9 mouse cellular contexts compared by ENCODE assay signal in the genomic region with DNA sequence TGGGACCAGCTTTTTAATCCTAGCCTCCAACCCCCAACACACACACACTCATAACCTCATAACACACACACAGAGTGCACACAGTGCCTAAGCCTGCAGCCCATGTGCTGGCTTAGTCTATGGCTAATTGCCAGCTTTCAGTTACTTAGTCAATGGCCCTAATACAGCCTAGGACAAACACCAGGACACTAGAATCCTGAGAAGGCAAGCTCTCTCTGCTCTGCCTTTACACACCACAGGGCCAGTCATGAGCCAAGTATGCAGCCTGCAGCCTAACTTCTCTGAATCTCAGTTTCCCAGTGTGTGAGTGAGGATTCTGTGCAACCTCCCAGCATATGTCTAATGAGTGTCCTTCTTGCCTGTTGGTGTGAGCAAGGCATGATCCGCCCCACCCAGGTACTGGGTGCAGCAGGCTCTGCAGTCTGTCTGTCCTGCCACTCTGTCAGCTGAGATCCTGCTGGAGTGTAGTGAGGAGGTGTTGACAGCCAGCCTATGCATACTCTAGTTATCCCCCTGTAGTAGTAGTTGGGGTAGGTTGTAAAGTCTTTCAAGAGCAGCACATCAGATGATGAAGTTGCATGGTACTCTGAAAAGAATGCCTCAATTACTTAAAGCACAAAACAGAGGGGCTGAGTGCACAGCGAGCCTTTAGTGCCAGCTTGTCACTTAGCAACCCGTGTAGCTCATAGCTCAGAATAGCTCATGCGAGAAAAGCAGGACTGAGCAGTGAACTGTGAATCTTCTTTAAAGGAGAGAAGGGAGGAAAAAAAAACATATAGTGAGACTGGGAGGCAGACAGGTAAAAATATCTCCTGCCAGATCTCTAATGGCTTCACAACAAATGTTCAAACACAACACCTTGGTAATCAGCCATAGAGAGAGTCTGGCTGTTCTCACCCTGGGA. TPM values are rescaled to one million over a fixed set of nuclear protein-coding genes. Genes with fewer than 3 reads are reported as not detected.
DNase-seq lines count a peak whose midpoint lies in the region; ATAC-seq and TF ChIP-seq lines count a peak whose summit lies in the region.
"Had no signal": no experiment of that assay in that cellular context is flagged by ENCODE, and none has a peak within 500 bp of the region (broad histone marks: within the 10 kb centered on the region; RNA-seq: fewer than 3 reads in every experiment).

No protein-coding gene starts in this region.

- peak; percentile 64 to 66 for DNase-seq in cerebellum, postnatal 10 days
- no peak for DNase-seq in cerebellum, postnatal 4 days (ENCODE audit: low spot score in 2 of 2)
- peak; percentile 62 for DNase-seq in embryo, embryonic 10.5 days (ENCODE audit: low spot score)
- peak; percentile 76 for DNase-seq in hindbrain, postnatal 0 days (ENCODE audit: low spot score)
- DNase-seq in c-Kit-positive CD71-positive TER-119-positive erythroid progenitor cells, embryonic 14.5 days (ENCODE audit: low spot score) = no peak
- DNase-seq in gastrocnemius, postnatal 14 days = no peak

- H3K36me3 ChIP-seq in hindbrain, postnatal 0 days (ENCODE audit: insufficient read depth, low read length) = no peaks in the 10 kb centered on the region
- H3K36me3 ChIP-seq in midbrain, embryonic 13.5 days = no peaks in the 10 kb centered on the region

- peaks cover 33% of the 10 kb centered on the region for H3K4me1 ChIP-seq in hindbrain, postnatal 0 days (ENCODE audit: insufficient read depth, low read length)
- H3K4me1 ChIP-seq in midbrain, embryonic 13.5 days (replicated peaks) = peaks cover 35% of the 10 kb centered on the region

- H3K9ac ChIP-seq in hindbrain, postnatal 0 days (replicated peaks; ENCODE audit: low read length) = no peak overlapping the region
- H3K9ac ChIP-seq in midbrain, embryonic 13.5 days (replicated peaks) = no peak overlapping the region; the same call in 1 of the 2 replicates

- peak; percentile 60 for ATAC-seq in hindbrain, postnatal 0 days
- ATAC-seq in midbrain, embryonic 13.5 days = peak; percentile 71
- ATAC-seq in megakaryocyte progenitor cell, adult 5-6 weeks (replicated peaks; ENCODE audit: poor library complexity) = no peak

- no peaks in the 10 kb centered on the region for H3K9me3 ChIP-seq in hindbrain, postnatal 0 days (ENCODE audit: low read length)
- no peaks in the 10 kb centered on the region for H3K9me3 ChIP-seq in midbrain, embryonic 13.5 days

- 18% methylated on average over 4 of the region's 4 CpGs for WGBS in hindbrain, postnatal 0 days
- WGBS in midbrain, embryonic 13.5 days = 15% methylated on average over 4 of the region's 4 CpGs

- peak overlapping the region; percentile 34; the same call in 1 of the 2 replicates for H3K27ac ChIP-seq in hindbrain, postnatal 0 days
- H3K27ac ChIP-seq in midbrain, embryonic 13.5 days = peak overlapping the region; percentile 67

- no peak overlapping the region for H3K4me3 ChIP-seq in hindbrain, postnatal 0 days (ENCODE audit: low read length)
- H3K4me3 ChIP-seq in midbrain, embryonic 13.5 days (replicated peaks) = no peak overlapping the region
- H3K4me3 ChIP-seq: myocyte had no signal

- no peak for TF ChIP-seq CTCF in hindbrain, postnatal 0 days (IDR thresholded peaks at IDR 0.05; ENCODE audit: low read depth)

- H3K4me2 ChIP-seq in hindbrain, postnatal 0 days (ENCODE audit: low read depth, low read length) = no peak overlapping the region
- H3K4me2 ChIP-seq in midbrain, embryonic 13.5 days (replicated peaks) = no peak overlapping the region

- no peaks in the 10 kb centered on the region for H3K27me3 ChIP-seq in hindbrain, postnatal 0 days (ENCODE audit: insufficient read depth, low read length)
- no peaks in the 10 kb centered on the region for H3K27me3 ChIP-seq in midbrain, embryonic 13.5 days

- intact Hi-C loops in gastrocnemius, postnatal 14 days (cut with DNase I; ENCODE audit: low total_unique reads) = no loop called here

RNA-seq across cellular contexts. Expression of gene Slc6a17, which starts 12.1 kb away (rescaled TPM):
- total RNA-seq in hindbrain, postnatal 0 days (2014; rRNA removed) = 66.3 and 71.8 TPM in 2 replicates
- 18.9 and 20.6 TPM in 2 replicates for polyA plus RNA-seq in hindbrain, postnatal 0 days (2015; fragmentation: Nextera tagmentation; extraction: Ambion mirVana)
- 6.0 and 13.4 TPM in 2 replicates for polyA plus RNA-seq in midbrain, embryonic 13.5 days (2015; fragmentation: Nextera tagmentation; extraction: Ambion mirVana)
- total RNA-seq in gastrocnemius, postnatal 14 days (2021) = under 1 TPM; 0.55 to 0.60 TPM
- total RNA-seq in megakaryocyte progenitor cell, adult 5-6 weeks (2015) = not detected in 2 replicates
- total RNA-seq in megakaryocyte progenitor cell, adult 5-6 weeks (2017) = not detected in 2 replicates

RNA-seq across cellular contexts. Expression of gene Kcnc4, which starts 46.4 kb away (rescaled TPM):
- 42.6 and 44.3 TPM in 2 replicates for total RNA-seq in hindbrain, postnatal 0 days (2014; rRNA removed)
- 13.3 and 16.6 TPM in 2 replicates for polyA plus RNA-seq in hindbrain, postnatal 0 days (2015; fragmentation: Nextera tagmentation; extraction: Ambion mirVana)
- 1.4 and 1.8 TPM in 2 replicates for polyA plus RNA-seq in midbrain, embryonic 13.5 days (2015; fragmentation: Nextera tagmentation; extraction: Ambion mirVana)
- 10 to 100 TPM; 49.3 to 51.9 TPM for total RNA-seq in gastrocnemius, postnatal 14 days (2021)
- not detected in 2 replicates for total RNA-seq in megakaryocyte progenitor cell, adult 5-6 weeks (2015)
- total RNA-seq in megakaryocyte progenitor cell, adult 5-6 weeks (2017) = not detected in 2 replicates
- polyA plus RNA-seq: myocyte had no signal

RNA-seq across cellular contexts. Expression of gene Ubl4b, which starts 49.2 kb away (rescaled TPM):
- total RNA-seq in hindbrain, postnatal 0 days (2014; rRNA removed) = not detected in 2 replicates
- polyA plus RNA-seq in hindbrain, postnatal 0 days (2015; fragmentation: Nextera tagmentation; extraction: Ambion mirVana) = not detected in 2 replicates
- polyA plus RNA-seq in midbrain, embryonic 13.5 days (2015; fragmentation: Nextera tagmentation; extraction: Ambion mirVana) = not detected in 2 replicates
- not detected for total RNA-seq in gastrocnemius, postnatal 14 days (2021)
- not detected in 2 replicates for total RNA-seq in megakaryocyte progenitor cell, adult 5-6 weeks (2015)
- not detected in 2 replicates for total RNA-seq in megakaryocyte progenitor cell, adult 5-6 weeks (2017)
- polyA plus RNA-seq: myocyte had no signal

Comparison
In these comparisons a context has a peak if more than half of its experiments do, and no peak if none do; other contexts are left out.
1. DNase-seq: peak in cerebellum, postnatal 10 days (2 of 2), embryo, embryonic 10.5 days (single experiment) and hindbrain, postnatal 0 days (single experiment); none in cerebellum, postnatal 4 days (0 of 2), c-Kit-positive CD71-positive TER-119-positive erythroid progenitor cells, embryonic 14.5 days (single experiment) and gastrocnemius, postnatal 14 days (single experiment).
2. RNA of gene Slc6a17, which starts 12.1 kb away (total RNA-seq): 66.3 to 71.8 TPM in hindbrain, postnatal 0 days; 0.55 to 0.60 TPM in gastrocnemius, postnatal 14 days and not detected in megakaryocyte progenitor cell, adult 5-6 weeks; every median in the first group is over 10 times any median in the second.
3. RNA of gene Kcnc4, which starts 46.4 kb away (total RNA-seq): 49.3 to 51.9 TPM in gastrocnemius, postnatal 14 days and 42.6 to 44.3 TPM in hindbrain, postnatal 0 days; not detected in megakaryocyte progenitor cell, adult 5-6 weeks; every median in the first group is over 10 times any median in the second.